In genomic region chr8:86201830-86202229, GRCm38 (mm10) we compare ENCODE assay signal across 26 mouse cellular contexts.
DNase-seq lines count a peak whose midpoint lies in the region; ATAC-seq lines count a peak whose summit lies in the region.
"Had no signal": no experiment of that assay in that cellular context is flagged by ENCODE, and none has a peak within 500 bp of the region (broad histone marks: within the 10 kb centered on the region; RNA-seq: fewer than 3 reads in every experiment).

No protein-coding gene starts in this region.

- H3K9ac ChIP-seq in limb, embryonic 15.5 days, result no peak overlapping the region
- H3K9ac ChIP-seq: forebrain, postnatal 0 days; hindbrain, embryonic 12.5 days; limb, embryonic 12.5 days; liver, embryonic 13.5 days; midbrain, embryonic 12.5 days; neural tube, embryonic 15.5 days had no signal

- H3K9me3 ChIP-seq in limb, embryonic 15.5 days, result no peaks in the 10 kb centered on the region
- H3K9me3 ChIP-seq: embryonic facial prominence, embryonic 10.5 days; forebrain, embryonic 10.5 days; hindbrain, embryonic 12.5 days; limb, embryonic 12.5 days; liver, embryonic 13.5 days; midbrain, embryonic 12.5 days; neural tube, embryonic 15.5 days had no signal

- WGBS in limb, embryonic 15.5 days, result 39% methylated on average over 4 of the region's 4 CpGs

- no peaks in the 10 kb centered on the region for H3K36me3 ChIP-seq in limb, embryonic 15.5 days
- H3K36me3 ChIP-seq: embryonic facial prominence, embryonic 10.5 days; forebrain, embryonic 10.5 days; hindbrain, embryonic 12.5 days; limb, embryonic 12.5 days; liver, embryonic 13.5 days; midbrain, embryonic 12.5 days; neural tube, embryonic 15.5 days had no signal

- H3K4me3 ChIP-seq in limb, embryonic 15.5 days, result no peak overlapping the region
- H3K4me3 ChIP-seq: embryonic facial prominence, embryonic 10.5 days; forebrain, embryonic 10.5 days; heart, adult 2 months; hindbrain, embryonic 12.5 days; limb, embryonic 12.5 days; liver, embryonic 13.5 days; midbrain, embryonic 12.5 days; neural tube, embryonic 15.5 days had no signal

- no peak overlapping the region for H3K27ac ChIP-seq in limb, embryonic 15.5 days
- H3K27ac ChIP-seq: embryonic facial prominence, embryonic 10.5 days; forebrain, embryonic 10.5 days; heart, adult 2 months; hindbrain, embryonic 12.5 days; limb, embryonic 12.5 days; liver, embryonic 13.5 days; midbrain, embryonic 12.5 days; neural tube, embryonic 15.5 days had no signal

- no peaks in the 10 kb centered on the region for H3K27me3 ChIP-seq in limb, embryonic 15.5 days
- H3K27me3 ChIP-seq: limb, embryonic 12.5 days; liver, embryonic 13.5 days; midbrain, embryonic 12.5 days; neural tube, embryonic 15.5 days had no signal

- DNase-seq in frontal cortex, adult 2 months (ENCODE audit: extremely low spot score in 1 of 2, low spot score in 1 of 2), result peak; percentile 63 to 80
- DNase-seq in frontal cortex, postnatal 25 days (ENCODE audit: low spot score in 2 of 2), result no peak
- peak; percentile 56 to 63 for DNase-seq in right cerebral cortex, adult 2 months (ENCODE audit: low spot score in 2 of 2)
- no peak for DNase-seq in right cerebral cortex, postnatal 14 days
- no peak for DNase-seq in urinary bladder, postnatal 36 days (ENCODE audit: low spot score in 2 of 2)
- DNase-seq in heart, adult 9 months (ENCODE audit: low spot score in 2 of 2), result no peak
- DNase-seq: adrenal gland, postnatal 14 days; cerebellum, adult 8-10 months; forebrain, postnatal 0 days; gastrocnemius, postnatal 14 days; heart, adult 2 months; kidney, adult 11 months; kidney, postnatal 4 days; liver, embryonic 13.5 days; lung, adult 2 months; lung, postnatal 14 days; thymus, adult 18-20 months; thymus, postnatal 36 days had no signal

- 0 out of 2 replicates have a peak overlapping the region, but pooled peaks have one; percentile 2 for H3K4me2 ChIP-seq in limb, embryonic 15.5 days
- H3K4me2 ChIP-seq: hindbrain, embryonic 12.5 days; limb, embryonic 12.5 days; liver, embryonic 13.5 days; midbrain, embryonic 12.5 days; neural tube, embryonic 15.5 days had no signal

- peaks cover 6% of the 10 kb centered on the region; the same call in 1 of the 2 replicates for H3K4me1 ChIP-seq in limb, embryonic 15.5 days
- H3K4me1 ChIP-seq: limb, embryonic 12.5 days; liver, embryonic 13.5 days had no signal

- ATAC-seq in limb, embryonic 15.5 days (ENCODE audit: insufficient number of reproducible peaks, low FRiP score, low TSS enrichment, low read depth), result peak; percentile 72
- ATAC-seq: CD4-positive, CD25-positive, alpha-beta regulatory T cell, adult 4 months; forebrain, postnatal 0 days had no signal

Comparison
In these comparisons a context has a peak if more than half of its experiments do, and no peak if none do; other contexts are left out.
1. DNase-seq: peak in frontal cortex, adult 2 months (2 of 2) and right cerebral cortex, adult 2 months (2 of 2); none in frontal cortex, postnatal 25 days (0 of 2), right cerebral cortex, postnatal 14 days (single experiment), urinary bladder, postnatal 36 days (0 of 2) and heart, adult 9 months (0 of 2).